Mouse (Mus musculus): ENCODE measurements at regions not wholly inside any gene's neighbourhood (a gene's known extent, or its start where the extent isn't known, plus 50 kb on each side); places are given as distances from the start of the nearest gene placed in this dataset.
A peak's percentile ranks its signal among the peaks of the same experiment; 100 is the strongest.

DNA sequence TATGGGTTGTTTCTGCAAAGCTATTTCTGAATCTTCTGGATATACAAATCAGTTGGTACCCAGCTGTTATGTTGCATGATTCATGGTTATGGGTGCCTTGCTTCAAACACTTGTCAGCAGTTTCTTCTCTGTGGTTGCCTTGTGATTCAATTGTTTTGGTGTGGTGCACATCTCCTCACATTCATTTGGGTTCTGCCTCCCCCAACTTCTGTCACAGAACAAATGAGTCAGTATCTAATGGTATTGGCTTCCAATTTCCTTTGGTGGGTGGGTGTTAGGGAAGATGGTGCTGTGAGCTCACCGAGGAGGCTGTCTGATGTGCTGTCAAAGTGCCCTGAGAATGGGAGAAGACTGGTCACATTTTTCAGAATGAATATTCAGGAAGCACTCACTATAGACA is 87.9 kb downstream of the Cypt15 start:
- DNase-seq (ENCODE audit: low spot score in 2 of 2), result peak; percentile 7 to 34
